Mouse (Mus musculus): ENCODE measurements around the gene Ripor3. TPM values are rescaled to one million over a fixed set of nuclear protein-coding genes. Genes with fewer than 3 reads are reported as not detected.
A peak's percentile ranks its signal among the peaks of the same experiment; 100 is the strongest.

Ripor3 gene
- polyA plus RNA-seq, 1 experiment from 2014 or later = 1.5 TPM

GRCm38 (mm10) chr2:168028376-168028775 is 18.0 kb upstream of the Ripor3 start:
- 96% methylated on average over 3 of the region's 3 CpGs for WGBS
- Histone ChIP-seq H3K9ac (no peak overlapping the region), H3K4me1 (replicated peaks) (peaks cover 15% of the 10 kb centered on the region), H3K4me2 (no peak overlapping the region), H3K36me3 (no peaks in the 10 kb centered on the region), H3K4me3 (no peak overlapping the region), H3K27me3 (replicated peaks) (no peaks in the 10 kb centered on the region), H3K27ac (ENCODE audit: poor library complexity, severe bottlenecking) (no peak overlapping the region), H3K9me3 (replicated peaks) (peaks cover 11% of the 10 kb centered on the region)
- no peak for ATAC-seq (ENCODE audit: insufficient number of reproducible peaks, low FRiP score)

- H3K4me1 ChIP-seq (replicated peaks) = peaks cover 8% of the 10 kb centered on the region
- no peak overlapping the region for H3K27ac ChIP-seq (ENCODE audit: poor library complexity, severe bottlenecking)
- H3K9me3 ChIP-seq (replicated peaks) = peaks cover 11% of the 10 kb centered on the region
- no peak overlapping the region for H3K4me2 ChIP-seq
- H3K4me3 ChIP-seq = no peak overlapping the region
- no peak for ATAC-seq (ENCODE audit: insufficient number of reproducible peaks, low FRiP score)
- H3K9ac ChIP-seq = no peak overlapping the region
- H3K27me3 ChIP-seq (replicated peaks) = no peaks in the 10 kb centered on the region
- WGBS = 48% methylated on average over 3 of the region's 3 CpGs
- no peaks in the 10 kb centered on the region for H3K36me3 ChIP-seq
These were observed 16.0 kb upstream of the Ripor3 start for GRCm38 (mm10) chr2:168026467-168026866.

GRCm38 (mm10) chr2:168025882-168026281 is 15.5 kb upstream of the Ripor3 start:
- Histone ChIP-seq H3K27me3 (replicated peaks) (no peaks in the 10 kb centered on the region), H3K4me1 (replicated peaks) (peaks cover 8% of the 10 kb centered on the region), H3K4me2 (no peak overlapping the region), H3K9me3 (replicated peaks) (peaks cover 11% of the 10 kb centered on the region), H3K9ac (no peak overlapping the region), H3K27ac (ENCODE audit: poor library complexity, severe bottlenecking) (no peak overlapping the region), H3K36me3 (no peaks in the 10 kb centered on the region), H3K4me3 (no peak overlapping the region)
- ATAC-seq (ENCODE audit: insufficient number of reproducible peaks, low FRiP score) = no peak
- 87% methylated on average over 8 of the region's 8 CpGs for WGBS

- H3K36me3 ChIP-seq = no peaks in the 10 kb centered on the region
- no peak for ATAC-seq (ENCODE audit: insufficient number of reproducible peaks, low FRiP score)
- no peak overlapping the region for H3K27ac ChIP-seq (ENCODE audit: poor library complexity, severe bottlenecking)
- no peak overlapping the region for H3K4me3 ChIP-seq
- H3K4me1 ChIP-seq (replicated peaks) = peaks cover 8% of the 10 kb centered on the region
- WGBS = 61% methylated on average over 12 of the region's 12 CpGs
- no peak overlapping the region for H3K9ac ChIP-seq
- no peak overlapping the region for H3K4me2 ChIP-seq
- H3K27me3 ChIP-seq (replicated peaks) = no peaks in the 10 kb centered on the region
- H3K9me3 ChIP-seq (replicated peaks) = peaks cover 11% of the 10 kb centered on the region
These were observed 14.8 kb upstream of the Ripor3 start for GRCm38 (mm10) chr2:168025174-168025573.

- Histone ChIP-seq H3K9me3 (replicated peaks) (peaks cover 8% of the 10 kb centered on the region), H3K4me2 (no peak overlapping the region), H3K4me1 (replicated peaks) (peaks cover 17% of the 10 kb centered on the region), H3K9ac (no peak overlapping the region), H3K4me3 (no peak overlapping the region), H3K27ac (ENCODE audit: poor library complexity, severe bottlenecking) (no peak overlapping the region), H3K36me3 (no peaks in the 10 kb centered on the region), H3K27me3 (replicated peaks) (no peaks in the 10 kb centered on the region)
- 70% methylated on average over 3 of the region's 3 CpGs for WGBS
- no peak for ATAC-seq (ENCODE audit: insufficient number of reproducible peaks, low FRiP score)
These were observed 13.5 kb upstream of the Ripor3 start for GRCm38 (mm10) chr2:168023763-168024402.

- WGBS = 63% methylated on average over 9 of the region's 9 CpGs
- Histone ChIP-seq H3K4me1 (replicated peaks) (peaks cover 9% of the 10 kb centered on the region), H3K27ac (ENCODE audit: poor library complexity, severe bottlenecking) (peak overlapping the region; percentile 25; the same call in 1 of the 2 replicates), H3K27me3 (replicated peaks) (no peaks in the 10 kb centered on the region), H3K4me2 (no peak overlapping the region), H3K36me3 (no peaks in the 10 kb centered on the region), H3K4me3 (no peak overlapping the region), H3K9me3 (replicated peaks) (no peaks in the 10 kb centered on the region), H3K9ac (no peak overlapping the region)
- peak; percentile 49 for ATAC-seq (ENCODE audit: insufficient number of reproducible peaks, low FRiP score)
These were observed 8.8 kb upstream of the Ripor3 start for GRCm38 (mm10) chr2:168019201-168019715.

GRCm38 (mm10) chr2:168016951-168017391 is 6.6 kb upstream of the Ripor3 start:
- H3K4me2 ChIP-seq = no peak overlapping the region
- WGBS = 48% methylated on average over 5 of the region's 5 CpGs
- no peak overlapping the region for H3K9ac ChIP-seq
- peaks cover 9% of the 10 kb centered on the region for H3K4me1 ChIP-seq (replicated peaks)
- H3K4me3 ChIP-seq = no peak overlapping the region
- no peaks in the 10 kb centered on the region for H3K27me3 ChIP-seq (replicated peaks)
- no peaks in the 10 kb centered on the region for H3K36me3 ChIP-seq
- H3K27ac ChIP-seq (ENCODE audit: poor library complexity, severe bottlenecking) = no peak overlapping the region
- no peaks in the 10 kb centered on the region for H3K9me3 ChIP-seq (replicated peaks)
- no peak for ATAC-seq (ENCODE audit: insufficient number of reproducible peaks, low FRiP score)

GRCm38 (mm10) chr2:168010893-168011292 is 475 bp upstream of the Ripor3 start:
- Histone ChIP-seq H3K27ac (ENCODE audit: poor library complexity, severe bottlenecking) (no peak overlapping the region), H3K4me1 (replicated peaks) (peaks cover 37% of the 10 kb centered on the region), H3K9ac (no peak overlapping the region), H3K4me2 (no peak overlapping the region), H3K4me3 (no peak overlapping the region), H3K9me3 (replicated peaks) (no peaks in the 10 kb centered on the region), H3K27me3 (replicated peaks) (no peaks in the 10 kb centered on the region; the same call in 1 of the 2 replicates), H3K36me3 (no peaks in the 10 kb centered on the region)
- WGBS = 40% methylated on average over 11 of the region's 11 CpGs
- ATAC-seq (ENCODE audit: insufficient number of reproducible peaks, low FRiP score) = no peak

GRCm38 (mm10) chr2:168008132-168008531 is 2.3 kb downstream of the Ripor3 start:
- WGBS = 78% methylated on average over 3 of the region's 3 CpGs
- Histone ChIP-seq H3K36me3 (no peaks in the 10 kb centered on the region), H3K4me2 (no peak overlapping the region), H3K4me3 (no peak overlapping the region), H3K4me1 (replicated peaks) (peaks cover 43% of the 10 kb centered on the region), H3K27me3 (replicated peaks) (no peaks in the 10 kb centered on the region; the same call in 1 of the 2 replicates), H3K27ac (ENCODE audit: poor library complexity, severe bottlenecking) (no peak overlapping the region), H3K9me3 (replicated peaks) (no peaks in the 10 kb centered on the region), H3K9ac (no peak overlapping the region)
- ATAC-seq (ENCODE audit: insufficient number of reproducible peaks, low FRiP score) = no peak

GRCm38 (mm10) chr2:168006489-168006888 is 3.9 kb downstream of the Ripor3 start:
- no peak overlapping the region for H3K4me3 ChIP-seq
- H3K4me2 ChIP-seq = no peak overlapping the region
- 81% methylated on average over 6 of the region's 6 CpGs for WGBS
- H3K9ac ChIP-seq = peak overlapping the region; percentile 39; the same call in 1 of the 2 replicates
- no peaks in the 10 kb centered on the region for H3K36me3 ChIP-seq
- no peaks in the 10 kb centered on the region for H3K9me3 ChIP-seq (replicated peaks)
- H3K27me3 ChIP-seq (replicated peaks) = no peaks in the 10 kb centered on the region; the same call in 1 of the 2 replicates
- H3K27ac ChIP-seq (ENCODE audit: poor library complexity, severe bottlenecking) = no peak overlapping the region
- ATAC-seq (ENCODE audit: insufficient number of reproducible peaks, low FRiP score) = no peak
- H3K4me1 ChIP-seq (replicated peaks) = peaks cover 41% of the 10 kb centered on the region

GRCm38 (mm10) chr2:168005616-168006015 is 4.8 kb downstream of the Ripor3 start:
- ATAC-seq (ENCODE audit: insufficient number of reproducible peaks, low FRiP score) = no peak

More at GRCm38 (mm10) chr2:168005616-168006015, 4.8 kb downstream of the Ripor3 start:
- no peaks in the 10 kb centered on the region for H3K36me3 ChIP-seq
- H3K9ac ChIP-seq = 0 out of 2 replicates have a peak overlapping the region, but pooled peaks have one; percentile 39
- no peak overlapping the region for H3K27ac ChIP-seq (ENCODE audit: poor library complexity, severe bottlenecking)
- H3K9me3 ChIP-seq (replicated peaks) = peaks cover 1% of the 10 kb centered on the region; the same call in 1 of the 2 replicates
- H3K27me3 ChIP-seq (replicated peaks) = no peaks in the 10 kb centered on the region; the same call in 1 of the 2 replicates
- H3K4me2 ChIP-seq = no peak overlapping the region
- no peak overlapping the region for H3K4me3 ChIP-seq
- peaks cover 33% of the 10 kb centered on the region for H3K4me1 ChIP-seq (replicated peaks)
- 32% methylated on average over 3 of the region's 3 CpGs for WGBS

Data from heart, embryonic 12.5 days (tissue).